ENCODE assay signal across 30 mouse cellular contexts in the genomic region with DNA sequence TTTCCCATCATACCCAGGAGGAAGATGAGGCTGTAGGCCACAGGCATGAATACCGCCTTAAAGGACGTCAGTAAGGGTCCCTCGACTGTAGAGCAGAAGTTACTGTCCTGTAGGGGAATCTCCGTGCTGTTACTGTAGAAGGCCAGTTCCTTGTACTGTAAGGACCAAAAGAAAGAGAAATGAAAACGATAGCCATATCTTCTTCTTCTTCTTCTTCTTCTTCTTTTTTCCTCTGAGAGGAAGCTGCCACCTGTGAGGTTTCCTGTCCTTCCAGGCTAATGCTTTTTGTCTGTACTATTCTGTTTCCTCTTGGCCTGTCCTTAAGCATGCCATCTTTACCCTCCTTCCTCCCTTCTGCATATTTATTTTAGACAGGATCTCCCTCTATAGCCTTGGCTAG. TPM values are rescaled to one million over a fixed set of nuclear protein-coding genes. Genes with fewer than 3 reads are reported as not detected.
DNase-seq lines count a peak whose midpoint lies in the region; ATAC-seq and TF ChIP-seq lines count a peak whose summit lies in the region.
"Had no signal": no experiment of that assay in that cellular context is flagged by ENCODE, and none has a peak within 500 bp of the region (broad histone marks: within the 10 kb centered on the region; RNA-seq: fewer than 3 reads in every experiment).

No protein-coding gene starts in this region.

- H3K9ac ChIP-seq in MEL (ENCODE audit: control insufficient read depth, low read depth, low read length, poor library complexity, severe bottlenecking): no peak overlapping the region
- H3K9ac ChIP-seq in hindbrain, embryonic 13.5 days: no peak overlapping the region
- H3K9ac ChIP-seq: embryonic facial prominence, embryonic 12.5 days; embryonic facial prominence, embryonic 15.5 days; forebrain, postnatal 0 days; hindbrain, embryonic 12.5 days; intestine, embryonic 15.5 days had no signal

- H3K27ac ChIP-seq in testis, adult 2 months (ENCODE audit: control insufficient read depth, insufficient read depth, low read depth, low read length): no peak overlapping the region
- H3K27ac ChIP-seq in MEL (ENCODE audit: control insufficient read depth, low read depth, low read length) (no peak overlapping the region), macrophage (peak overlapping the region; percentile 90)
- H3K27ac ChIP-seq in hindbrain, embryonic 13.5 days: no peak overlapping the region
- H3K27ac ChIP-seq: embryonic facial prominence, embryonic 12.5 days; embryonic facial prominence, embryonic 15.5 days; hindbrain, embryonic 12.5 days had no signal

- H3K27me3 ChIP-seq in testis, adult 2 months (ENCODE audit: control insufficient read depth, insufficient read depth, low read length): no peaks in the 10 kb centered on the region
- H3K27me3 ChIP-seq in MEL (ENCODE audit: control insufficient read depth in 1 of 2, insufficient read depth in 2 of 2, low read length in 2 of 2): no peaks in the 10 kb centered on the region
- H3K27me3 ChIP-seq in hindbrain, embryonic 13.5 days: peaks cover 2% of the 10 kb centered on the region; the same call in 1 of the 2 replicates
- H3K27me3 ChIP-seq: CH12.LX; embryonic facial prominence, embryonic 12.5 days; embryonic facial prominence, embryonic 15.5 days; intestine, embryonic 15.5 days had no signal

- no peaks in the 10 kb centered on the region for H3K36me3 ChIP-seq in testis, adult 2 months (ENCODE audit: control insufficient read depth, insufficient read depth, low read length)
- H3K36me3 ChIP-seq in MEL (ENCODE audit: control insufficient read depth in 1 of 2, insufficient read depth in 2 of 2, low read length in 2 of 2) (peaks cover 0 to 21% of the 10 kb centered on the region in 2 experiments; a peak in 2 of 4 replicates), macrophage (ENCODE audit: inconsistent target) (no peaks in the 10 kb centered on the region)
- H3K36me3 ChIP-seq in hindbrain, embryonic 13.5 days: peaks cover 3% of the 10 kb centered on the region
- H3K36me3 ChIP-seq: G1E; intestine, embryonic 15.5 days had no signal

- TF ChIP-seq RAD21 in MEL (IDR thresholded peaks at IDR 0.05; ENCODE audit: low read depth, low read length): no peak

- H3K9me3 ChIP-seq in MEL (replicated peaks; ENCODE audit: insufficient read depth, low read length): no peaks in the 10 kb centered on the region
- no peaks in the 10 kb centered on the region for H3K9me3 ChIP-seq in hindbrain, embryonic 13.5 days
- H3K9me3 ChIP-seq: embryonic facial prominence, embryonic 12.5 days; embryonic facial prominence, embryonic 15.5 days; G1E; hindbrain, embryonic 12.5 days; intestine, embryonic 15.5 days had no signal

- DNase-seq in testis, postnatal 10 days (ENCODE audit: low spot score): no peak
- DNase-seq in MEL (ENCODE audit: low read depth, low spot score): peak; percentile 26
- DNase-seq in cerebellum, postnatal 4 days (ENCODE audit: low spot score in 2 of 2): no peak
- DNase-seq: adrenal gland, adult 2 months; adrenal gland, postnatal 14 days; cerebellum, adult 18-20 months; cerebellum, adult 9-10 months; cerebellum, postnatal 14 days; forebrain, postnatal 0 days; gastrocnemius, postnatal 14 days had no signal

- no peak for TF ChIP-seq EP300 in MEL (IDR thresholded peaks at IDR 0.05; ENCODE audit: low read depth in 1 of 2, low read length in 2 of 2)

- ATAC-seq in hindbrain, embryonic 13.5 days (ENCODE audit: low FRiP score): no peak
- ATAC-seq: forebrain, embryonic 14.5 days; forebrain, postnatal 0 days; hindbrain, embryonic 16.5 days; intestine, embryonic 15.5 days had no signal

- H3K4me3 ChIP-seq in testis, adult 2 months (ENCODE audit: control insufficient read depth, low read depth, low read length): peak overlapping the region; percentile 56
- H3K4me3 ChIP-seq in MEL (ENCODE audit: control insufficient read depth in 1 of 2, insufficient read depth in 1 of 2, low read depth in 2 of 2, low read length in 2 of 2): no peak overlapping the region
- H3K4me3 ChIP-seq in macrophage (ENCODE audit: inconsistent target): no peak overlapping the region
- H3K4me3 ChIP-seq in hindbrain, embryonic 13.5 days: no peak overlapping the region
- H3K4me3 ChIP-seq: embryonic facial prominence, embryonic 12.5 days; embryonic facial prominence, embryonic 15.5 days; hindbrain, embryonic 12.5 days; intestine, embryonic 15.5 days had no signal

- TF ChIP-seq CTCF in testis, adult 2 months (IDR thresholded peaks at IDR 0.05; ENCODE audit: control insufficient read depth, insufficient read depth, insufficient replicate concordance, low read depth, low read length): no peak
- no peak for TF ChIP-seq CTCF in MEL (IDR thresholded peaks at IDR 0.05 in 2 of 3, conservative IDR thresholded peaks at IDR 0.05 in 1 of 3; ENCODE audit: control insufficient read depth in 1 of 3, insufficient read depth in 1 of 3, low read depth in 2 of 3, low read length in 3 of 3, poor library complexity in 1 of 3, severe bottlenecking in 1 of 3)

- no peak for TF ChIP-seq POLR2A in testis, adult 2 months (IDR thresholded peaks at IDR 0.05; ENCODE audit: control insufficient read depth, low read depth, low read length)
- TF ChIP-seq POLR2A in MEL (IDR thresholded peaks at IDR 0.05; ENCODE audit: control insufficient read depth in 1 of 2, insufficient read depth in 1 of 2, low read depth in 1 of 2, low read length in 2 of 2, poor library complexity in 1 of 2): no peak

- WGBS in macrophage (ENCODE audit: missing documents): 65% methylated on average over 5 of the region's 5 CpGs
- WGBS in hindbrain, embryonic 13.5 days: 92% methylated on average over 5 of the region's 5 CpGs

- H3K4me1 ChIP-seq in testis, adult 2 months (ENCODE audit: control insufficient read depth, insufficient read depth, low read length): peaks cover 9% of the 10 kb centered on the region
- H3K4me1 ChIP-seq in MEL (ENCODE audit: control insufficient read depth in 1 of 2, insufficient read depth in 2 of 2, low read length in 2 of 2): peaks cover 0 to 31% of the 10 kb centered on the region in 2 experiments; a peak in 2 of 4 replicates
- peaks cover 31% of the 10 kb centered on the region for H3K4me1 ChIP-seq in hindbrain, embryonic 13.5 days (replicated peaks)

- H3K79me2 ChIP-seq in MEL (ENCODE audit: control insufficient read depth, insufficient read depth, low read length, poor library complexity): no peaks in the 10 kb centered on the region
- no peaks in the 10 kb centered on the region for H3K79me2 ChIP-seq in macrophage (ENCODE audit: inconsistent target)

- no peak overlapping the region for H3K4me2 ChIP-seq in hindbrain, embryonic 13.5 days
- H3K4me2 ChIP-seq: embryonic facial prominence, embryonic 12.5 days; embryonic facial prominence, embryonic 15.5 days; heart, embryonic 11.5 days; hindbrain, embryonic 12.5 days; intestine, embryonic 15.5 days had no signal

TF ChIP-seq in MEL, 35 proteins besides CTCF, POLR2A, EP300 and RAD21 (continues in another document):
- TF ChIP-seq JUND (IDR thresholded peaks at IDR 0.05; ENCODE audit: low read depth, low read length): no peak
- no peak for TF ChIP-seq MXI1 (IDR thresholded peaks at IDR 0.05; ENCODE audit: low read depth, low read length)
- TF ChIP-seq POLR2AphosphoS5 (IDR thresholded peaks at IDR 0.05; ENCODE audit: borderline replicate concordance, low read depth, low read length): no peak
- no peak for TF ChIP-seq MAFK (IDR thresholded peaks at IDR 0.05; ENCODE audit: borderline replicate concordance, low read depth, low read length)
- TF ChIP-seq GATA1 (IDR thresholded peaks at IDR 0.05; ENCODE audit: low read depth, low read length): no peak
- no peak for TF ChIP-seq USF1 (IDR thresholded peaks at IDR 0.05; ENCODE audit: low read depth, low read length)
- no peak for TF ChIP-seq CHD1 (IDR thresholded peaks at IDR 0.05; ENCODE audit: low read depth, low read length)
- no peak for TF ChIP-seq BHLHE40 (IDR thresholded peaks at IDR 0.05; ENCODE audit: borderline replicate concordance, low read depth, low read length)
- no peak for TF ChIP-seq ETS1 (IDR thresholded peaks at IDR 0.05; ENCODE audit: low read depth, low read length)
- no peak for TF ChIP-seq ELF1 (IDR thresholded peaks at IDR 0.05; ENCODE audit: low read depth, low read length)
- no peak for TF ChIP-seq SIN3A (IDR thresholded peaks at IDR 0.05; ENCODE audit: low read length)

RNA-seq across cellular contexts. Expression of gene Bcl9l, which starts 31.5 kb away (rescaled TPM):
- 8.4 and 9.1 TPM in 2 replicates for polyA plus RNA-seq in testis, adult 2 months (2012; rRNA removed)
- 0.58 and 0.78 TPM in 2 replicates for total RNA-seq in MEL (2012; rRNA removed)
- polyA plus RNA-seq in MEL (2012; ENCODE audit: insufficient read depth in 1 of 2, insufficient read length in 2 of 2, low read depth in 1 of 2, low replicate concordance in 2 of 2, missing spikeins in 1 of 2): 1 to 10 TPM in 1 of 2 experiments, not detected in 1; 5.1 TPM
- 10 to 100 TPM in 16 of 26 experiments, 1 to 10 TPM in 8, under 1 TPM in 2; 0.56 to 30.1 (median 12.5) TPM for total RNA-seq in macrophage (2018; cell fraction: chromatin; rRNA removed)
- total RNA-seq in macrophage (2018; cell fraction: cytosol; rRNA removed): 10 to 100 TPM in 11 of 26 experiments, 1 to 10 TPM in 15; 3.7 to 16.4 (median 9.2) TPM
- 10 to 100 TPM in 16 of 26 experiments, 1 to 10 TPM in 10; 3.5 to 23.9 (median 13.3) TPM for total RNA-seq in macrophage (2018; cell fraction: nucleus; rRNA removed)
- 5.3 to 6.6 TPM (median 6.0 TPM) in 3 replicates for polyA plus RNA-seq in macrophage (2018)
- polyA plus RNA-seq in hindbrain, embryonic 13.5 days (2015; fragmentation: Nextera tagmentation; extraction: Ambion mirVana): 8.6 TPM in 2 replicates

RNA-seq across cellular contexts. Expression of gene Cxcr5, which starts 47.5 kb away (rescaled TPM):
- polyA plus RNA-seq in testis, adult 2 months (2012; rRNA removed): 8.6 and 11.2 TPM in 2 replicates
- total RNA-seq in MEL (2012; rRNA removed): not detected in 2 replicates
- polyA plus RNA-seq in MEL (2012; ENCODE audit: insufficient read depth in 1 of 2, insufficient read length in 2 of 2, low read depth in 1 of 2, low replicate concordance in 2 of 2, missing spikeins in 1 of 2) (under 1 TPM in 1 of 2 experiments, not detected in 1; 0.18 TPM), macrophage (2018) (0.09 TPM in 1 of 3 replicates, not detected in the others)
- total RNA-seq in macrophage (2018; cell fraction: chromatin; rRNA removed): not detected
- under 1 TPM in 13 of 26 experiments, not detected in 13; 0.03 to 0.39 (median 0.07) TPM for total RNA-seq in macrophage (2018; cell fraction: cytosol; rRNA removed)
- total RNA-seq in macrophage (2018; cell fraction: nucleus; rRNA removed): under 1 TPM in 3 of 26 experiments, not detected in 23; 0.17 to 0.29 (median 0.21) TPM
- polyA plus RNA-seq in hindbrain, embryonic 13.5 days (2015; fragmentation: Nextera tagmentation; extraction: Ambion mirVana): 0.10 TPM in 1 of 2 replicates, not detected in the other
- total RNA-seq: common myeloid progenitor, adult 5-6 weeks; forebrain, postnatal 0 days; gastrocnemius, postnatal 14 days had no signal
- polyA plus RNA-seq: forebrain, embryonic 14.5 days; forebrain, postnatal 0 days; G1E; heart, embryonic 14.5 days; heart, postnatal 0 days; hindbrain, embryonic 12.5 days; hindbrain, embryonic 16.5 days had no signal

RNA-seq across cellular contexts. Expression of gene Upk2, which starts 59.4 kb away (rescaled TPM):
- 2.2 and 4.3 TPM in 2 replicates for polyA plus RNA-seq in testis, adult 2 months (2012; rRNA removed)
- not detected in 2 replicates for total RNA-seq in MEL (2012; rRNA removed)
- polyA plus RNA-seq in MEL (2012; ENCODE audit: insufficient read depth in 1 of 2, insufficient read length in 2 of 2, low read depth in 1 of 2, low replicate concordance in 2 of 2, missing spikeins in 1 of 2) (not detected), macrophage (2018) (not detected in 3 replicates)
- total RNA-seq in macrophage (2018; cell fraction: chromatin; rRNA removed): not detected
- total RNA-seq in macrophage (2018; cell fraction: cytosol; rRNA removed): not detected
- total RNA-seq in macrophage (2018; cell fraction: nucleus; rRNA removed): not detected
- not detected in 2 replicates for polyA plus RNA-seq in hindbrain, embryonic 13.5 days (2015; fragmentation: Nextera tagmentation; extraction: Ambion mirVana)
- total RNA-seq: adrenal gland, adult 2 months; adrenal gland, postnatal 14 days; adrenal gland, postnatal 4 days; CH12.LX; common myeloid progenitor, adult 5-6 weeks; forebrain, postnatal 0 days; G1E; heart, postnatal 25 days; hematopoietic stem cell, adult 5-6 weeks had no signal
- polyA plus RNA-seq: adrenal gland, adult 2 months; forebrain, embryonic 11.5 days; forebrain, embryonic 14.5 days; forebrain, postnatal 0 days; frontal cortex, adult 2 months; G1E; heart, embryonic 14.5 days; heart, postnatal 0 days; hindbrain, embryonic 12.5 days; hindbrain, embryonic 16.5 days had no signal
